Mouse (Mus musculus) brain, adult 2 months (tissue): ENCODE measurements at regions not wholly inside any gene's neighbourhood (a gene's known extent, or its start where the extent isn't known, plus 50 kb on each side); places are given as distances from the start of the nearest gene placed in this dataset.

Experiments
- DNase-seq: peaks from one replicate; pipeline ENCODE4 v3.0.0; 2011; ENCODE audit warnings: low read depth, low spot score

DNA sequence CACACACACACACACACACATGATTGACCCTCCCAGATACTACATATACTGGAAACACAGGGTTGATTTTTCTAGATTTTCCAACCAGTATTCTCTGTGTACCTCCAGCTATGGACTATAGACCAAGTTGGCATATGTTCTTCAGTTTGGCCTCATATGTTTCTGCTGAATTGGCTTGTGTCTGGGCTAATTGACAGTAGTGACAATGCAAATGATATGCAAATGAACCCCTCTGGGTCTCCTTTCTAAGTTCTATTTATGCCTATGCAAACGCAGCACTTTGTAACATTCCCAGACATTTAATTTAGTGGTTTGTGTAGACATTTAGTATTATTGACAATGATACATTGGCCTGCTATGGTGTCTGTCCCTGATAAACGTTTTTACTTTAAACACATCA is 582.0 kb upstream of the Negr1 start:
- DNase-seq: no peak

DNA sequence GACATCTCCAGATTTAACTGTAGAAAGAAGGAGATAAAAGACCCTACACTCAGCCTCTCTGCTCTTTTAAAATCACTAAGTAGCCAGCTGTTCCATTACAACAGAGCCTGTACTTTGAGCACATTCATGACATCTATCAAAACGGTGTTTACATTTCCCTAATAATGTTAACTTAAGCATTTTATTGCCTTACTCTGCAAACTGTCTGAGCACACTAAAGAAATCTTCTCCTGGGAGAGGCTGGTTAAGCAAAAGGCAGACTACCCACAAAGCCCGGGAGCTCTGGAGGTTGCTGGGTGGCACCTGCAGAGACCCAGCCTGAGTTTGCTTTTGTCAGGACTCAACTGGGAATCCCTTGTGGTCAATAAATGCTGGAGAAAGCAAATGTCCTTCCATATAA is 567.5 kb upstream of the Negr1 start:
- no peak for DNase-seq

DNA sequence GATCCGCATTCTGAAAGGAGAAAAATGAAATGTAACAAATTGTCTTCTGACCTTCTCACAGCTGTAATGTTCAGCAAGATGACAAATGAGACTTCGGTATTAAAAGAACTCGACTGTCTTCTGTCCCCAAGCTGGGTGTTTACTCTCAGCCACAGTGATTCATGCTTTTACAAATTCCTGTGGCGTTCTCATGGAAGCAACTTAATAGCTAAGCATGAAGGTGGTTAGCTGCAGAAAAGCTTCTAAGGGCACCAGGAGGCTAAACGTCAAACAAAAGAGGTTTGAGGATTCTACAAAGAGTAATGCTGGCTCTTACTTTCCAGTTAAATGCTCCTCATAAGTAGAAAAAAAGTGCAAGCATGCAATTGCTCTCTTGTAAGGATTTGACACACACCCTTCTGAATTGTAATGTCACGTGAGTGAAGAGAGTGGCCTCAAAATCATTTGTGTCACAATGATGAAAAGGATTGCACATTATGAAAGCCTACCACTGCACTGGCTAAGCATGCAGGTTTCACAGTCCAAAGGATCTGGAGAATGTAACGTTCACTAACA is 543.8 kb upstream of the Negr1 start:
- DNase-seq: peak; percentile 9

DNA sequence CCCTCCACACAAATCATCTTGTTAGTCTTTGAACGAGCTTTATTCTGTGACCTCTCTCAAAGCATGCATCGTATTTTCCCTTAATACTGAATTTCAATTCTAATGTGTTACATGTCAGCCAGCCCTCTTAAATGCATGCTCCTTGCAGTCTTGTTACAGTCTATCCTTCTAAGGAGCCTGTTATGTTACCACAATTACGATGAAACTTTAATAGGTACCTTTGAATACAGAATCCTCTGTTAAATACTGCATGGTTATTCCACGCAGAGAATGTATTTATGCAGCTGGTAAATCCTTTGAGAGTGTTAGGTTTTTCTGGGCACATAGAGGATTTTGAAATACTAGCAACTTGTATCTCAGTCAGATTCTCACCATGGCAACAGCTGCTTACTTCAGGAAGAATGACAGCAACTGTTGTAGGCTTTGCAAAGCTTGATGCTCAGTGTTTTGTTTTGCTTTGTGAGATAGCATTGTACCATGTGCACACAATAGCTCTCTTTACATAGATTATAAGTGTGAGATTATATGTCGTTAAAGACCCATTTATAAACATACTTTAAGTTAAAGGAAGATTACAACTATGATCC is 532.9 kb upstream of the Negr1 start:
- peak; percentile 65 for DNase-seq

DNA sequence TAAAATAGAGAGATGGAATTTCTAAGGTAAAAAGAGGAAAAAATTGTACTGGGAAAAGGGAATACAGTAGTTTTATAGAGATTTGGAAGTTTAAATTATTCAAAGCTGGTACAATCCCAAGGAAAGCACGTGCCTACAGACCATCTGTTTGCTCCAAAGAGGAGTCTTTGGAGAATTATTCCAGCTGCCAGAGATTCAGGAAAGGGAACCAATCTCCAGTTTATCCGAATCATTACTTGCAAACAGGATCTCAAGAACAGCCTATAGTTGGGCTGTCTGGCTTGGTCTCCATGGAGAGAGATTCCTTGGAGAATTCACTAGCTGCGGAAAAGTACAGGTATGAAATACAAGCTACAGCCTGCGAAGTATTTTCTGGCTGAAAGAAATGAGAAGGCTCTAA is 491.3 kb upstream of the Negr1 start:
- peak; percentile 57 for DNase-seq

DNA sequence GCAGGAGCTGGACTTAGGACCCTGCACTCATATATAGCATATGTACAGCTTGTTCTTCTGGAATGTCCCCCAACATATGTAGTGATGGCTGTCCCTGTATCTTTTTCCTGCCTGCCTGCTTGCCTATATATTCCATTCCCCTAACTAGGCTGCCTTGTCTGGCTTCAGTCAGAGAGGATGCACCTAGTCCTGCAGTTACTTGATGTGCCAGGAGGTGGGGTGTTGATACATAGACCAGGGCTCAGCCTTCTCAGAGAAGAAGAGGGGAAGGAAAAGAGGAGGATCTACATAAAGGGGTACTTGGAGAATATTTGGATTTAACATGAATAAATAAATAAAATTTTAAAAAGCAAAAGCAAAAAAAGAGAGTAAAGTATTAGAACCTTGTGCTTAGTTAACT is 479.3 kb upstream of the Negr1 start:
- DNase-seq: no peak

DNA sequence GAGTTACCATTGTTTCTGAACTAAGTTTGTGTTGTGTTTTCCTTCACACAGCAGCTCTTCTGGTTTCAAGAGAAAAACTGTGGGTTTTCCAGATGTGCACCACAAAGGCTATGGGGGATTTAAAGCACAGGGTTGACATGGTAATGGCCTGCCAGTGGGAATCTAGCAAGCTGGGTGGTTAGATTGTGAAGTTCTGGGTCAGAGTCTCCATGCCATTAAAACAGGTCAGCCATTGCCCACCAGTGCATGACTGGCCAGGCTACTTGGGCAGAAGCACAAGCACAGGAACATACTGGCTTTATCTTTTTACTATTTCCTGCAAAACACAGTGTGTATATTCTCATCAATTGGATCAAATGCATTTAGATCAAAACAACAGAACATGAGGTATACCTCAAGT is 467.9 kb upstream of the Negr1 start:
- DNase-seq: no peak

DNA sequence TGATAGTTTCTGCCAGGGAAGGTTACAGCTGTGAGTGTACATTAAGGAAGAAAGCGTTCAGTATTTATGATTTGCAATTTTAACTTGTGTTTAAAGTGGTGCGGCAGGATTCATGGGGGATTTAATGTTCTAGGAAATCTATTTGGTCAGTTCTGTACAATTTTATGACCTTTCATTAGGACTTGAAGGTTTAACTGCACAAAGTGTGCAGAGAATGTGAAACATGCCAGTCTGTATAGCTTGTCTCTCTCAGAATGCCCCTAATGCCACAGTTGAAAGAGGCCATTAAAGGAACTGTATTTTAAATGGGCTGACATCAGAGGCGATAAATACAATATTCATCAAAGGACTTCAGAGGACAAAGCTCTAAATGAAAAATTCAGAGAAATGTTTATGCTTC is 466.6 kb upstream of the Negr1 start:
- no peak for DNase-seq

DNA sequence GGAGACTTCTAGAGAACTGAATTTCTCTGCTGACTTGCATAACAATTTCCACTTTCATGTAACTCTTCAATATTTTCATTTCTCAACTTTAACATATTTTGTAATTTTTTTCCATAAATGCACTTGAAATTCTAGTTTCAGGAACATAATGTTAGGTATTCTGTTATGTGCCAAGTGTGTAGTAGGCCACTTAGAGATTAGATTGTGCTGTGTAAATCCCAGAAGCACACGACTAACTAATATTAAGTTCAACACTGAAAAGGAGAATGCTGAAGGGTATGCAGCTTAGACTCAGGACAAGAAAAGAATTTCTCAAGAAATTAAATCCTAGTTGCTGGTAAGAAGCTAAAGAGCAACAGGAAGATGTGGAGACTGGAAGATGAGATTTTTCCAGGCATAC is 455.8 kb upstream of the Negr1 start:
- no peak for DNase-seq

DNA sequence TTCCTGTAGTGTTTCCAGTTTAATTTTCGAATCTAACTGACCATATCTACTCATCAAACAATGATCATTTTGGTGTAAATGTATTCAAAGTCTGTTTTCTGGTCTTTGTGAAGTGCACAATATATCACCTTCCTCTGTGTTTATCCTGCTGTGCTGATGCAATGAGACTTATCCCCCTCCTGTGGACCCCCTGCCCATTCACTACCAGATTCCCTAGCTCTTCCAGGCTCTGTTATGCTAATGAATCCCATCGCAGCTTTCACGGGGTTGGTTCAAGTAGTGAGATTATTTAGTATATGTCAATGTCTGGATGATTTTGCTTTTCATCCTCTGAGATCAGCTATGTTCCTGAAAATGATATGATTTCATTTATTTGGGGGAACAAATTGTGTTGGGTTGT is 441.3 kb upstream of the Negr1 start:
- no peak for DNase-seq

DNA sequence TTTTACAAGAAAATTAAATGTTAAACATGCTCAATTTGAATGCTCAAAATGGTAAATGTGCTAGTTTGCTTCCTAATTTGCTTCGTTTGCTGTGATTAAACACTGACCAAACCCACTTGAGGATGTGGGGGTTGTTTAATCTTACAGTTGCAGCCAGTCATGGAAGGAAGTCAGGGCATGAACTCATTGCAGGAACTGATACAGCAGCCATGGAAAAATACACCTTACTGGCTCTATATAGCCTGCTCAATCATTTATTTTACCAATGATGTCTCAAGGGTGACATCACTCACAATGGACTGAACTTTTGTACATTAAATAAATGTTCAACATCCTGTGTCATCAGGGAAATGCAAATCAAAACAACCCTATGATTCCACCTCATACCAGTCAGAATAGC is 430.0 kb upstream of the Negr1 start:
- no peak for DNase-seq

DNA sequence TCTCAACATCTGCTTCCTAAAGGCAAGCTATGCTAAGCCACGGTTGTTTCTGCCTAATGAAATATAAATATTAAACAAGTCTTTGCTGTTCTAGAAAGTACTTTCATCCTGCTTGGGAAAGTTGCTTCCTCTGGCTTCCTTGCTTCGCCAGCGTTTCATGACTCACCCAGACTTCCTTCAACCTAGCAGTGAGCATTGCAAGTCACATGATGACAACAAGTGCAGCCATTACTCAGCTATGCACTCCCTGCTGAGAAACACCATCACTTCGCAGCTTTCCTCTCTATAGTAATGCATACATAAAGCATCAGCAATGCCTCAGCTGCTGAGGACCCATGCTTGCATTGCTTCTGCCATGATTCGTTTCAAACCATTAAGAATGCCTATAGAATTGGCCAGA is 420.2 kb upstream of the Negr1 start:
- DNase-seq: no peak

DNA sequence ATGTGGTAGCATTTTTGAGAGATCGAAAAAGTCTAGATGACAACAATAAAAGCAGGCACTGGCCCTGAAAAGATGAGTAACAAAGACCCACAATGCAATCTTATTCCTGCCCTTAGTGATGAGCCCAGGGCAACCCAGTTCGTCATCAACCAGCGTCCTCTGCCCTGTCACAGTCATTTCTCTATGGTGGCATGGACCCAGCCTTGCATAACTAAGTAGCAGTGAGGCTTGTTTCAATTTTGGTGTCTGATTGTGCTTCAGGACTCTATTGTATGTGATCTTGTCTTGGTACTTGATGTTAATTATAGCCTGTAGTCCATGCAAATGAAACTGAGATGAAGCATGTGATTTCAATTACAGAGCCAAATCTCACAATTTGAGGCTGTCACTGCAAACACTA is 412.3 kb upstream of the Negr1 start:
- peak; percentile 4 for DNase-seq

DNA sequence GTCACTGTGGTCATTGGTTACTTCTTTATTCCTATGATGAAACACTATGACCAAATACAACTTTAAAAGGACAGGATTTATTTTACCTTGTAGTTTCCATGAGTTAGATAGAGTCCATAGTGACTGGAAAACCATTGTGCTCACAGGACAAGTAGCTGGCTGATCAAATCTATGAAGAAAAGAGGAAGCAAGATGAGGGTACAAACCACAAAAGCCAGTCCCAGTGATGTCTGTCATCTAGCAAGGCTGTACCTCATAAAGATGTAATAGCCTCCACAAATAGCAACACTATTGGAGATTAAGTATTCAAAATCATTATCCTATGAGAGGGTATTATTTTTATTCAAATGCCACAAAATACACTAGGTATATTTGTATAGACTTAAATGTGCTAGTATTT is 391.5 kb upstream of the Negr1 start:
- no peak for DNase-seq

DNA sequence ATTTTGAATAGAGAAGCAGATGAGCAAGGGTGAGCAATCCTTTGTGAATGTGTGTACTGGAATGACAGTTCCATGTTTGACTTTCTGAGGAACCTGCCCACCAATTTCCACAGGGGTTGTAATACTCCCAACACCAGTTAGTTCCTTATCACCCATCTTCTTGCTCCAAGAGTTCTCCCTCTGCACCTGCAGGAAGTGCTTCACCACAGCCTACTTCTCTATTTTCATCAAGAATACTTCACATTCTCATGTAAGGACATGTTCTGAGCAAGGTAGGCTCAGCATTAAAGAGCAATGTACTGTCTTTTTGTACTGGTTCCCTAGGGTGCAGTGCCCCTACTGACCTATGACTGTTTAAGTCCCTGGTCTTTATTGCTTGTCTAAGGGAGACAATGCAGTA is 362.9 kb upstream of the Negr1 start:
- no peak for DNase-seq

DNA sequence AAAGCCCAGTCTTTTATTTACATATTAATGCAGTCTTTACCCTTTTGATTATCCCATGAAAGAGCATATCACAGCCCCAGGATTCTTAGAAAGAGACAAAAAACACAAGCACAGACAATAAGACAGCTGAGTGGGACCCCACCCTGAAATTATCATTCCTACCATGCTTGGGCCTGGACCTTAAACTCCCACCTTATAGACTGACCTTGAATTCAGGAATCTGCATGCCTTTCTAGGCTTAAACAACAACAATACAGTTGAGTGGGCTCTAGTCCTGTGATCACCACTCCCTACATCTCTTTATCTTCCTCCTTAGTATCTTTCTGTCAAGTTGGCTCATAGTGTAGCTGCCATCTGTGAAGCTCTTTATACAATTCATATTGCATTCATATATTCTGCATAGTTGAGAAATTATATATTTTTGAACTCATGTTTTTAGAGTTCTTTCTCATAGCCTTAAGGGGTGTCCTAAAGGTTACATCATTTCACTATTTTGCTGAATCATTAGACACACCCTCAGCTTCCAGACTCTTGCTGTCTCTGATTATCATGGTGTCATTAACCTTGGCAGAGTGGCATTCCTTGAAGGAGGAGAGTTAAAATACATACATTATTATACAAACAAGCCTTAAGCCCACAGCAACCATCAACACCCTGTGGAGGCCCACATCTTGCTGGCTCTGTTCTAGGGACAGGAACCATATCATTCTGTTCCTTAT is 361.7 kb upstream of the Negr1 start:
- DNase-seq: no peak

DNA sequence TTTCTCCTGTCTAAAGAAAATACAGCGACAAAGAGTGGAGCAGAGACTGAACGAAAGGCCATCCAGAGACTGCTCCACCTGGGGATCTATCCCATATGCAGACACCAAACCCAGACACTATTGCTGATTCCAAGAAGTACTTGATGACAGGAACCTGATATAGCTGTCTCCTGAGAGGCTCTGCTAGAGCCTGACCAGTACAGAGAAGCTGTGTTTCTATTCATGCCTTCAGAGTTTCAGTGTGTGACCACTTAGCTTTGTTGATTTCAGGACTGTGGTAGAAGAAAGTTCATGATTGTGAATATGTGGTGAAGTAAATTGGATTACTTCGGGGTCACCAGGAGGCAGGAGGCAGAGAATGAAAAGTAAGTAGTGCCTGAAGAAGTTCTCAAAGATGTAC is 356.3 kb upstream of the Negr1 start:
- DNase-seq: no peak

DNA sequence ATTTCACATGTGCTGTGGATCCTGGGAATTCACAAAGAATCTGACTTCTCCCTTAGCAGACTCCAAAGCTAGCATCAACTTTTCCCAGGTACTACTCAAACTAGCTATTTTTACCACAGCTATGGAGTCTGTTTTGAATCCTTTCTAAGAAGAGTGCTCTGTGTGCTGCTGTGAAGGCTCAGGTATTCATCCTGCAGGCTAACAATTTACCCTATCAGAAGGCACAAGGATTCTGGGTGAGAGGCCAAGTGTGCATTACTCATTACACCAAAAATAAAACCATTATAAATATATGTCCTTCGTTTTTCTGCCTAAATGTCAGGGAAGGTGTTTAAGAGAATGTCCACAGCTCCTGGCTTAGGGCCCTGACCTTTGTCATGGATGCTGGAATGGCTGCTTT is 353.2 kb upstream of the Negr1 start:
- DNase-seq: no peak

DNA sequence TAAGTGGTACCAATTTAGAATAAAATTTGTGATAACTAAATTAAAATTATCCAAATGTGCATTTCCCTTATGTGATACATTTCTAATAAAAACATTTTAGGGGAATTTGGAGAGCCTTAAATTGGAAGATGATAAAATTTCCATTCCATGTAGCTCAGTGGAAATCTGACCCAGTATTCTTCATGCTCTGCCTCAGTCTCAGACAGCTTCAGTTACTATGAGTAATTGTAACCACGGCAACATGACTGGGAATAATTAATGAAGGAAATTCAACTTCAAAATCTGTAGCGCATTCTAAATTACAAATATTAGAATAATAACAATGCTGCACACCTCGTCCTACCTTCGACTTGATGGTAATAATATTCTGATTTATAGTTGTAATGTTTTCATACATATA is 350.8 kb upstream of the Negr1 start:
- DNase-seq: peak; percentile 21

DNA sequence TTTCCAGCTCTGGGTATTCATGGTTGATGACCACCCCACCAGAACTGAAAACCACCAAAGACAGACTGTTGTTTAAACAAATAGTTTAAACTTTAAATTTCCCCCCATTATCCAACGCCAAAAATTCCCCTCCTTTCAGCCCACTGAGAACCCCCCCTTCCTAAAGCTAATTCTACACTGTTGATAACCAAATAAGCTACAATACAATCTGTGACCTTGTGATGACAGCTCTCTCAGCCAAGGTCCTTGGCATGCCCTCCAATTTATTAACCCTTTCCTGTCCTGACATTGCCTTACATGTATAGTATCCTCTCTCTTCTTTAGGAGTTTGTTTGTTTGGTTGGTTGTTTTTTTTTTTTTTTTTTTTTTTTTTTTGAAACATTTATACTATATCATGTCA is 346.8 kb upstream of the Negr1 start:
- DNase-seq: no peak

DNA sequence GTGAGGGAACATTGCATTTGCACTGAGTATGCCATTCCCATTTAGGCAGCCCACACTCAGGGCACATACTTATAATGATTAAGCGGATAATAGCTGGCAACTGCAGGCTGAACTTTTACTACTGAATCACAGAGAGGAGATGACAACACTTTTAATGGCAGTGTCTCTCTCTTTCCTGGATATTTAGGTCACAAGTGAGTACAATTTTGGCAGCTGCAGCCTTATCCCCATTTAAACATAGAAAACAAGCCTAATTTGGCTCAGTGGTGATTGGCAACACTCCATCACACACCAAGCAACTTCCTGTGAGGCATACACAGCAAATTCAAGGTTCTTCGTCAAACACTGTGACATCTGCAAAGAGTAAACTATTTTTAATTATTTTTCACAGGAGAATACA is 329.5 kb upstream of the Negr1 start:
- peak; percentile 66 for DNase-seq

DNA sequence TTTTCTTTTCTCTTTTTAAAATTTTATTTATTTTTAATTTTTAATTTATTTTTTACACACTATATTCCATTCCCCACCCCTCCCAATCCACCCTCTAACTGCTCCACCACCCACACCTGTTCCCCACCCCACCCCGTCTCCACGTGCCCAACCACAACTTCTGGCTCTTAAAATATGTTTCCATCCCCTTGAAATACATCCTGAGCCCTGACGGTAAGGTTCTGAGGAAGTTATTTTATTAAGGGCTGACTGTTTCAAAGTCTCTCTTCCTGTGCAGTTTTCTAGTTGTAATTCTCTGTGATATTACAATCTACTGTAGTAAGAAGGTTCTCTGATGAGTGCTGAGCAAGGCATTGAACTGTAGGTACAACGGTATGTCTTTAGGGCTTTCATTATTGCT is 325.6 kb upstream of the Negr1 start:
- no peak for DNase-seq

DNA sequence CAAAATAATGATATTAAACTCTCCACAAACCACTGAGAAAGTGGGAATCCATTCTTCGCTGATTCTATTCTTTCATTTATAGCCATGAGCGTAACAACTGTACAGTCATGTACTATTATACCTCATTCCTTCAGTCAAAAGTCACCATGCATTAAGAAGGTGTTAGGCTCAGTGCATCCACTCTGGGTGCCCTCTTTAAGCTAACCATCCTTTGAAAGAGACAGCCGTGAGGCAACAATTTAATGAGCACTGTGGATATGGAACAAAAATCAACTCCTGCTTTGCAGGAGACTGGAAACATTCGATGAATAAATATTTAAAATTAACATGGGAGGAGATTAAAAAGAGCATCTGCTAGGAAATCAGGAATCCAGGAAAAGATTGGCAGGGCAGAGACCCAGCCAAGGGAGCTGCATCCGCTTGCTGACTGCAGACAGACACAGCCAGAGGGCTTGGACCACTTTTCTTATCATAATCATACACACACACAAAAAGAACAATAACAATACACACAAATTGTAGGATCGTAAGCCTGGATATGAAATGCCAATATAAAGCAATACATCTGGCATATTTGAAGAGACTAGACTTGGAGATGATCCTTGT is 309.2 kb upstream of the Negr1 start:
- DNase-seq: no peak
